Mouse (Mus musculus) forebrain, embryonic 12.5 days (tissue): Measurements from ENCODE around the gene Sgcb. TPM values are rescaled to one million over a fixed set of nuclear protein-coding genes. Genes with fewer than 3 reads are reported as not detected.
A peak's percentile ranks its signal among the peaks of the same experiment; 100 is the strongest.

Experiments used
- ATAC-seq: fragments of 200-750 bp; cut with Nextera tagmentation; 2 replicates; pipeline ENCODE4 v1.8.0; 2017; ENCODE audit warnings: moderate TSS enrichment; ENCODE audit not compliant: low FRiP score
- H3K27ac ChIP-seq: fragments of 300-500 bp; sonication (generic); 2 replicates; pipeline ENCODE4 v1.5.1; 2016; ENCODE audit warnings: mild to moderate bottlenecking
- H3K27me3 ChIP-seq: fragments of 300-500 bp; sonication (generic); 2 replicates; pipeline ENCODE4 v1.6.1; 2016; ENCODE audit warnings: mild to moderate bottlenecking
- H3K36me3 ChIP-seq: fragments of 300-500 bp; sonication (generic); replicated peaks from 2 replicates; pipeline ENCODE4 v1.6.1; 2016; ENCODE audit warnings: mild to moderate bottlenecking
- H3K4me1 ChIP-seq: fragments of 300-500 bp; sonication (generic); 2 replicates; pipeline ENCODE4 v1.6.1; 2016
- H3K4me2 ChIP-seq: fragments of 300-500 bp; sonication (generic); 2 replicates; pipeline ENCODE4 v1.6.1; 2016; ENCODE audit warnings: mild to moderate bottlenecking, moderate library complexity
- H3K4me3 ChIP-seq: fragments of 300-500 bp; sonication (generic); replicated peaks from 2 replicates; pipeline ENCODE4 v1.5.1; 2016; ENCODE audit warnings: mild to moderate bottlenecking
- H3K9ac ChIP-seq: fragments of 300-500 bp; sonication (generic); 2 replicates; pipeline ENCODE4 v1.6.1; 2016; ENCODE audit warnings: mild to moderate bottlenecking
- H3K9me3 ChIP-seq: fragments of 300-500 bp; sonication (generic); 2 replicates; pipeline ENCODE4 v1.6.1; 2016
- WGBS: fragments of 180-500 bp; shearing (Covaris S2); methylation state at CpG from one replicate; pipeline ENCODE4 v1.1.7; 2016; 5-methylcytosine and 5-hydroxymethylcytosine counted together
- polyA plus RNA-seq: library from polyadenylated mRNA; unstranded; fragments of >200 nt; fragmentation: Nextera tagmentation; extraction: Ambion mirVana; gene quantifications from 2 replicates; pipeline ENCODE4 v1.2.1, GENCODE M21; 2016

The Sgcb gene
- polyA plus RNA-seq, 1 experiment from 2014 or later: 22.1 TPM

DNA sequence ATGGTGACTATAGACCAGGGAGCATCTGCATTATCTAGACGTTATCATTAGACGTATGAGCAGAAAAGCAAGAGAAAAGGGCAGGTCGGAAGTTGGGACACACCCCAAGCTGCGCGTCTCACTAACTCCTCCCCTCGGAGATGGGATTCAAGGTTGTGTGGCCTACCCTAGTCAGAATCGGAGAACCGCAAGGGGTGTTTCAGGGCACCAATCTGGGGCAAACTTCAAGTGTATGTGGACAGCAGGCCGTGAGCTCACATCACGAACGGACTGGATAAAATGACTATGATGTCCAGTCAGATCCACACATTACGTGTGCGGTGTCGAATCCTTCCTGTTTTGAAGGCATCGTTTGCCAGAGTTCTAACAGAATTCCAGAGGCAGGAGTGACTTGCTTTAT is 19.6 kb downstream of the Sgcb start:
- H3K4me1 ChIP-seq: peaks cover 9% of the 10 kb centered on the region
- 83% methylated on average over 15 of the region's 15 CpGs for WGBS
- ATAC-seq: no peak

DNA sequence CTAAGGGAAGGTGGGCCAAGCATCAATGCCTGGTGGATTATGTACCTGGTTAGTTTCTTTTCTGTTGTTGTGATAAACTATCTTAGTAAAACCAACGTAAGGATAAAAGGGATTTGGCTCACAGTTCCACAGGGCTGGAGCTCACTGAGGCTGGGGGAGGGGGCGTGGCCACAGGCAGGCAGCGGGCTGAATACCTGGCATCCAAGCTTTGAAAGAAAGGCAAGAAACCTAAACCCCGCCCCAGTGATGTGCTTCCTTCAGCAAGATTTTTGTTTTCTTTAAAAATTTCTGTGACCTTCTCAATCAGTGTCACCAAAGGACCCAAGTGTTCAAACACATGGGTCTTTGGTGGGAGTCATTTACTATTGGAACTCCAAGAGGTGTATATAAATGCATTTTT is 20.0 kb downstream of the Sgcb start:
- Histone ChIP-seq H3K9ac (no peak overlapping the region), H3K4me2 (no peak overlapping the region), H3K4me3 (no peak overlapping the region), H3K4me1 (peaks cover 9% of the 10 kb centered on the region), H3K9me3 (no peaks in the 10 kb centered on the region), H3K27me3 (no peaks in the 10 kb centered on the region), H3K36me3 (no peaks in the 10 kb centered on the region), H3K27ac (no peak overlapping the region)
- ATAC-seq: no peak
- 50% methylated on average over 4 of the region's 4 CpGs for WGBS

More for the DNA sequence above, 19.6 kb downstream of the Sgcb start:
- Histone ChIP-seq H3K36me3 (no peaks in the 10 kb centered on the region), H3K9ac (no peak overlapping the region), H3K9me3 (no peaks in the 10 kb centered on the region), H3K4me3 (no peak overlapping the region), H3K4me2 (no peak overlapping the region), H3K27ac (no peak overlapping the region), H3K27me3 (no peaks in the 10 kb centered on the region)

DNA sequence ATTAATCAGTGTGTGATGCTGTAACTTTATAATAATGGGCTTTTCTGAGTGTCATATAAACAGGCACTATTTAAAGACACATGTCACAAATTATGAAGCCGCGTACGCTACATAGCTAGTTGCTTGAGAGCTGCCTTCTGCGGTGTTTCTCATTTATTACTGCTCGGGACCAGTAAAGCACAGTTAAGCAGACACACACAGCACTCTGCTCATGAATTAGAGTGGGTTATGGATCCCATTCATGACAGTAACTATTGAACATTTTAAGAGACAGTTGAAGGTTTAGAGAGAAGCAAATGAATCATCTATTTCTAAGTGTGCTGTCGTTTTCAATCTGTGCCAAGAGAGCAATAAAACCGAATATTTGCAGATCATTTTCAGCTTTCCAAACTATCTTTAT is 20.7 kb downstream of the Sgcb start:
- Histone ChIP-seq H3K4me3 (no peak overlapping the region), H3K4me1 (peaks cover 9% of the 10 kb centered on the region), H3K27ac (no peak overlapping the region), H3K9me3 (no peaks in the 10 kb centered on the region), H3K36me3 (no peaks in the 10 kb centered on the region), H3K9ac (no peak overlapping the region), H3K4me2 (no peak overlapping the region), H3K27me3 (no peaks in the 10 kb centered on the region)
- WGBS: 92% methylated on average over 7 of the region's 7 CpGs
- no peak for ATAC-seq

DNA sequence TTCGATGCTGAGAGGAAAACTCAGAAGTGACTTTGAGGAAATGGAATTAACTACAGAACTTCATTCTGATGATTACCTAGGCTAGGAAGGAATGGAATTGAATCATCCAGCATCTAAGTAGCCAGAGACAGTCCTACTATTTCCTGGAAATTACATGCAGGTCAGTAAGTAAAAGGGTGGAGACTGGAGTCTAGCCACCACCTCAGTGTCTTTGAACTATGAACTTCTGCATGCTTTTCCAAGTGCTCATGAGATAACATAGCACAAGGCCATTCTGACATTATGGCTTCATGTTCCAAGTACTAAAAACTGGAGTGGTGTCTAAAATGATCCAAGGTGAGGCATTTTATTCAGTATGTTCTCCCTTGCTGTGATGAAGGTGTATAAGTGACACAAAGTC is 22.1 kb downstream of the Sgcb start:
- no peaks in the 10 kb centered on the region for H3K4me1 ChIP-seq
- H3K27ac ChIP-seq: no peak overlapping the region
- ATAC-seq: no peak
- no peak overlapping the region for H3K4me3 ChIP-seq
- H3K9me3 ChIP-seq: no peaks in the 10 kb centered on the region
- no peak overlapping the region for H3K4me2 ChIP-seq
- no peaks in the 10 kb centered on the region for H3K36me3 ChIP-seq
- WGBS: 75% methylated on average over 1 of the region's 1 CpGs
- no peak overlapping the region for H3K9ac ChIP-seq
- H3K27me3 ChIP-seq: no peaks in the 10 kb centered on the region

DNA sequence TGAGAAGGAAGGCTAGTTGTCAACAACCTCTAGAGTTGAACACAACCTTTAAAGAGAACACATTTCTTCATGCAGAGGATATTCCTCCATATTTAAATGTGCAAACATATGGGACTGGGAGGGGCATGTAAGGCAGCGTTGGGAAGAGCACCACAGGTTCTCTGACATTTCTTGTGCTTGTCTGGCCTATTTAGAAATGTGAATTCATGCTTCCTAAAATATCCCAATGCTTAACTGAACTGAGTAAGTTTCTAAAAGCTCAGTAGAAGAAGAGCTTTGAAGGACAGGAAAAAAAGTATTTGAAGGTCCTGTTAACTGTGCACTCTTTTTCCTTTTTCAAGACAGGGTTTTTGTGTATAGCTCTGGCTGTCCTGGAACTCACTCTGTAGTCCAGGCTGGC is 28.6 kb downstream of the Sgcb start:
- Histone ChIP-seq H3K4me2 (no peak overlapping the region), H3K36me3 (no peaks in the 10 kb centered on the region), H3K4me3 (no peak overlapping the region), H3K9me3 (no peaks in the 10 kb centered on the region), H3K27me3 (no peaks in the 10 kb centered on the region), H3K27ac (no peak overlapping the region), H3K9ac (no peak overlapping the region), H3K4me1 (no peaks in the 10 kb centered on the region)
- WGBS: 89% methylated on average over 1 of the region's 1 CpGs
- no peak for ATAC-seq

DNA sequence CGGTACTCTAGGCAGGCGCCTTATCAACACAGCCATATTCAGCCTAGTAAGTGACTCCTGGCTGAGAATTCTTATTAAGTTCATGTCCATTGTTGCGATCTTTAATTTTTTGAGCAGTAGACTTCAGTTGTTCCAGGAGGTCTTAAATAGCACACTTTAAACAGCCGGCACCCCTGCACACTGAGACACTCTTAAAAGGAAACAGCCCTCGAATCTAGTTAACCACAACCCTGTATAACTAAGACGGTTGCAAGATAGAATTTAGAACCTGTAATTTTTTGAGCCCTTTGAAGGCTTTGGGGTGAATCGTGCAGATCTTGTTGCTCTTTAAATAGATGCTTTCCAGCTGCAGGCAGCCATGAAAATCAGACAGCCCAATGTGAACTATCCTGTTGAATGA is 32.4 kb downstream of the Sgcb start:
- H3K36me3 ChIP-seq: no peaks in the 10 kb centered on the region
- WGBS: 83% methylated on average over 7 of the region's 7 CpGs
- no peak overlapping the region for H3K27ac ChIP-seq
- no peak overlapping the region for H3K9ac ChIP-seq
- H3K27me3 ChIP-seq: no peaks in the 10 kb centered on the region
- ATAC-seq: no peak
- no peak overlapping the region for H3K4me3 ChIP-seq
- H3K4me2 ChIP-seq: no peak overlapping the region
- H3K4me1 ChIP-seq: no peaks in the 10 kb centered on the region
- H3K9me3 ChIP-seq: peaks cover 8% of the 10 kb centered on the region; the same call in 1 of the 2 replicates

DNA sequence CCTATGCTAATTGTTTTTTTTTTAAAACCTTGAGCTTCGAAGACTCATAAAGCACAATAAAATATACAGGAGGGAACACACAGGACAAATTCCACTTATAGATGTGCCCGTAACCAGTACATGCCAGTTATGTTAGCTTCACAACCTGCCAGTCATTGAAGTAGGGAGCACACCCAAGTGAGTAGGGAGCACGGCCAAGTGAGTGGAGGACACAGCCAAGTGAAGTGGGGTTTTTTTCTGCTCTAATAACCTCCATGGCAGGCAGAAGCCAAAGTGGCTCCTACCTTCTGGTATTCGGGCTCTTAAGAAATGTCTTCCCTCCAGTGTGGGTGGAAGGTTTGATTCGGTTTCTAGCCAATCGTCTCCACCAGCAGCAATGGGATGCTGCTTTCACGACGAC is 34.3 kb downstream of the Sgcb start:
- Histone ChIP-seq H3K4me2 (no peak overlapping the region), H3K27ac (no peak overlapping the region), H3K27me3 (no peaks in the 10 kb centered on the region), H3K4me3 (no peak overlapping the region), H3K9ac (no peak overlapping the region), H3K9me3 (peaks cover 9% of the 10 kb centered on the region; the same call in 1 of the 2 replicates), H3K4me1 (no peaks in the 10 kb centered on the region), H3K36me3 (no peaks in the 10 kb centered on the region)
- WGBS: 91% methylated on average over 8 of the region's 8 CpGs
- no peak for ATAC-seq

DNA sequence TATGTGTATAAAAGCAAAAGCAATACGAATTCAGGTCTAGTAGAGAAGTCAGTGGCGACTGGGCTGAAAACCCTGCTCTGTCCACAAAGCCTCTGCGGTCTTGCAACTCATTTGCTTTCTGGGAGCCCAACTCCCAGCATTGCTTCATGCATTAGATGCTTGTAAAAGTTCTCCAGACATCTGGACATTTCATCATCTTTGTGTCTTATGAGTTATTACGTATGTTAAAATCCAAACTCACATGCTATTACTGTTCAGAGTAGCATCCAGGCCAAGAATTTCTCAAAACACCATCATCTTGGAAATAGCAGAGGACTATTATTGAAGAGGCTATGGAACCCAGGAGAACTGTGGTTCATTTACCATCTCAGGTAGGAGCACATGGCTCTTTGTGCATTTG is 36.5 kb downstream of the Sgcb start:
- Histone ChIP-seq H3K36me3 (no peaks in the 10 kb centered on the region), H3K4me1 (no peaks in the 10 kb centered on the region), H3K4me3 (no peak overlapping the region), H3K9ac (no peak overlapping the region), H3K4me2 (no peak overlapping the region), H3K27me3 (no peaks in the 10 kb centered on the region), H3K9me3 (peaks cover 9% of the 10 kb centered on the region; the same call in 1 of the 2 replicates), H3K27ac (no peak overlapping the region)
- ATAC-seq: no peak
- 91% methylated on average over 4 of the region's 4 CpGs for WGBS

DNA sequence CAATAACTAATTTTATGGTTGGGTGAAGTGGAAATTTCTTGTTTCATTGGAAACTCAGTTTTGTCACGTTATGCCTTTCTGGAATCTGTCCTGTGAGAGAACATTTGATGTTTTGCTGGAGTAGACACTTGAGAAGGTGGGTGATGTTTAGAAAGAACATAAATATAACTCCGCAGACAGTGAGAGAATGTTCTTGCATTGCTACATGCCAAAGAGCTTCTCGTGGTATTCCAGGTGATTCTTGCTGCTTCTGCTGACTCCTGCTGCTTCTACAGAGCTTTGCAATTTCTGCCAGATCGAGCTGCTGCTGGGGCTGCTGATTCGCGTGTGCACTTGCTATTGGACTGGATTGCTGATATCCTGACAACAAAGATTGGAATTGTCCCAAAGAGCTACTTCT is 42.6 kb downstream of the Sgcb start:
- no peaks in the 10 kb centered on the region for H3K27me3 ChIP-seq
- H3K4me2 ChIP-seq: no peak overlapping the region
- ATAC-seq: no peak
- H3K4me1 ChIP-seq: peaks cover 16% of the 10 kb centered on the region
- no peaks in the 10 kb centered on the region for H3K9me3 ChIP-seq
- no peak overlapping the region for H3K9ac ChIP-seq
- WGBS: 93% methylated on average over 6 of the region's 6 CpGs
- H3K36me3 ChIP-seq: no peaks in the 10 kb centered on the region
- H3K27ac ChIP-seq: no peak overlapping the region
- no peak overlapping the region for H3K4me3 ChIP-seq

DNA sequence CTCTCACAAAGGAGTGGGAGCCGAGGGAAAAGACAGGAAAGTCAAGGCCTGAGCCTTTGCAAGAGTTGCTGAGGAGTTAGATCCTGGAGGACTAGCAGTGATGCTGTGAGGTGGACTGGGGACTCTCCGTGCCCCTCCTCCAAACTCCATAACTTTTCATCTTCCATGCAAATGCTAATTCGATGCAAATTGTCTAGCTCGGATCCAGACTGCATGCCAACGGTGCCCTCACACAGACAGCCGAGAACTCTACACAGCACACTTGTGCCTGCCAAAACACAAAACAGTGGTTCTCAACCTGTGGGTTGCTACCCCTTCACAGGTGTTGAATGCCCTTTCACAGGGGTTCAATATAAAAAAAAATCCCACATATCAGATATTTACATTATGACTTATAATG is 43.0 kb downstream of the Sgcb start:
- Histone ChIP-seq H3K27ac (no peak overlapping the region), H3K4me3 (no peak overlapping the region), H3K9ac (no peak overlapping the region), H3K4me1 (peaks cover 19% of the 10 kb centered on the region), H3K4me2 (no peak overlapping the region), H3K36me3 (no peaks in the 10 kb centered on the region), H3K27me3 (no peaks in the 10 kb centered on the region), H3K9me3 (no peaks in the 10 kb centered on the region)
- ATAC-seq: no peak
- 84% methylated on average over 6 of the region's 6 CpGs for WGBS

DNA sequence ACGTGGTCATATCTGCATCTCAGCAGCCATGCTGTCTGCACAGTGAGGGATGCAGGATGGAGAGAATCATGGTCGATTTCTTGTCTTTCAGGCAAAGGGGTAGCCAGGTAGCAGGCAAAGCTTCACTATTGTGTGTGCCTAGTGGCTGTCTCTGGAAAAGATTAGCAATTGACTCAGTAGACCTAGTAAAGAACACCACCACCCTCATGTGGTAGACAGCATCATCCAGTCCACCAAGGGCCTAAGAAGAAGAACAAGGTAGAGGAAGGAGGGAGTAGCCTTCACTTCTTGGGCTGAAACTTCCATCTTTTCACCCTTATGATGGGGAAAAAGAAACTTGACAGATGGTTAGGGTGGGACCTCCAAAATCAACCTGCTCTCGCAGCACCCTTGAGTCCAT is 44.7 kb downstream of the Sgcb start:
- no peak for ATAC-seq
- no peaks in the 10 kb centered on the region for H3K27me3 ChIP-seq
- WGBS: 82% methylated on average over 3 of the region's 3 CpGs
- H3K4me3 ChIP-seq: no peak overlapping the region
- H3K9ac ChIP-seq: no peak overlapping the region
- no peaks in the 10 kb centered on the region for H3K36me3 ChIP-seq
- H3K27ac ChIP-seq: no peak overlapping the region
- no peaks in the 10 kb centered on the region for H3K9me3 ChIP-seq
- no peak overlapping the region for H3K4me2 ChIP-seq
- H3K4me1 ChIP-seq: peaks cover 27% of the 10 kb centered on the region

DNA sequence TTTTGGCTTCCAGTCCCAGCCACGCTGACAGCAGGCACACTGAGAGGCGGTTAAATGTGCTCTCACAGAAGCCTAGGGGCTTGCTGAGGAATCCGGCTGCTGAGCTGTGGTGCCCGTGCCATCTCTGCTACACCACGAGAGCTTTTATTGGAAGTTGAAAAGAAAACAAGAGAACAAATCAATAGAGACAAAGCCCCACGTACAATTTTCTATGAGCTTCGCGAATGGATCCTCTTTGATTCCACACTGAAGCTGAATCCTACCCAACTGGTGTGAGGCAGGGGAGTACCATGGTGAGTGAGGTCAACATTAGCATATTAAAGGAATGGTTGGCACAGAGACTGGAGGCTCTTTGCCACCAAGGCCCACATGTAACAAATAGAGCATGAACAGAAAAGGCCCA is 46.2 kb downstream of the Sgcb start:
- ATAC-seq: 0 out of 2 replicates have a peak, but pooled peaks have one; percentile 17
- WGBS: 40% methylated on average over 8 of the region's 8 CpGs
- Histone ChIP-seq H3K4me2 (no peak overlapping the region), H3K9ac (no peak overlapping the region), H3K4me1 (peaks cover 27% of the 10 kb centered on the region), H3K9me3 (no peaks in the 10 kb centered on the region), H3K36me3 (no peaks in the 10 kb centered on the region), H3K4me3 (no peak overlapping the region), H3K27me3 (no peaks in the 10 kb centered on the region), H3K27ac (no peak overlapping the region)

DNA sequence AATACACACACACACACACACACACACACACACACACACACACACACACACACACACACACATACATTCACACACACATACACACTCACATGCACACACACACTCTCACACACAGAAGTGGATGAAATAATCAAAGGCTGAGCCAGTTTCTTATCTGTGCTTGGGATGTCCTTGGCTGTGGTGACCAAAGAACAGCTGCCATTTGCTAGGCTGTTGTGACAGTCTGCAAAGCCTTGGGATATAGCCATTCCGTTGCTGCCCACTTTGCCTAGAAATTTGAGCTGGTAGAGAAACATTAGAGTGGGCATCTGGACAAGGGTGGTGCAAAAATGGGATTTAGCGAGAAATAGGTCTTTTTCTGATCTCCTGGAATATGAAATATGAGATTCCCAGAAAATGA is 47.6 kb downstream of the Sgcb start:
- Histone ChIP-seq H3K9me3 (no peaks in the 10 kb centered on the region), H3K36me3 (no peaks in the 10 kb centered on the region), H3K27ac (no peak overlapping the region), H3K9ac (no peak overlapping the region), H3K4me1 (peaks cover 27% of the 10 kb centered on the region), H3K27me3 (no peaks in the 10 kb centered on the region), H3K4me2 (no peak overlapping the region), H3K4me3 (no peak overlapping the region)
- 85% methylated on average over 2 of the region's 2 CpGs for WGBS
- ATAC-seq: no peak
